Comparison of ENCODE assay signal across 8 mouse cellular contexts in the genomic region with DNA sequence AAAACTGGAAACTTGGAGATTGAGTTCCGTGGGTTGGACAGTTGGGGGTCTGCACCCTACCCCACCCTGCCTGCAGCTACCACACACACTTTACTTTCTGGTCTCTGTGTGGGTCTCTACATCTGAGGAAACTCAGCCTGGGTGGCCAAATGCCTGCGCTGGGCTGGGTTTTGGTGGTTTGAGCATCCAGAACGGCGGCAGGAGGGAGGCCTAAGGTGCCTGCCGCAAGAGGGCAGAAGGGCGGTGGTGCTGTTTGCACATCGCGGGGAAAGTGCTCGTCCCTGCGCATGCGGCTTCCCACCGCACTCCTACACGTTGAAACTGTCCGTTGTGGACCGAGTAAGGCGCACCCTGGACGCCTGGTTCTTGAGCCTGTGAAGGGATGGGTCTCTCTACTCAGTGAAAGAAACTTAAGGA. TPM values are rescaled to one million over a fixed set of nuclear protein-coding genes. Genes with fewer than 3 reads are reported as not detected.
DNase-seq lines count a peak whose midpoint lies in the region; ATAC-seq and TF ChIP-seq lines count a peak whose summit lies in the region.

No protein-coding gene starts in this region.

- DNase-seq in CD4-positive, CD25-positive, alpha-beta regulatory T cell, adult 2 months (ENCODE audit: low read depth, low spot score): peak; percentile 86
- peak; percentile 71 for DNase-seq in heart, postnatal 0 days (ENCODE audit: low spot score)
- peak; percentile 92 to 94 for DNase-seq in kidney, postnatal 4 days
- DNase-seq in liver, embryonic 14.5 days (ENCODE audit: low read depth in 3 of 3, low spot score in 3 of 3): peak; percentile 16 to 26 (median 20)
- peak; percentile 94 for DNase-seq in testis, postnatal 10 days (ENCODE audit: low spot score)

- H3K27ac ChIP-seq in brown adipose tissue, adult 24 weeks (replicated peaks; ENCODE audit: low read depth, low read length): peak overlapping the region; percentile 96
- no peak overlapping the region for H3K27ac ChIP-seq in forebrain, embryonic 13.5 days
- H3K27ac ChIP-seq in heart, postnatal 0 days (ENCODE audit: low read depth): peak overlapping the region; percentile 82
- H3K27ac ChIP-seq in liver, embryonic 14.5 days: no peak overlapping the region
- peak overlapping the region; percentile 58; the same call in 1 of the 2 replicates for H3K27ac ChIP-seq in neural tube, embryonic 15.5 days (replicated peaks)

- peak overlapping the region; percentile 64 for H3K4me2 ChIP-seq in forebrain, embryonic 13.5 days
- H3K4me2 ChIP-seq in heart, postnatal 0 days (ENCODE audit: low read depth, low read length): peak overlapping the region; percentile 81
- H3K4me2 ChIP-seq in liver, embryonic 14.5 days (ENCODE audit: low read depth): peak overlapping the region; percentile 7; the same call in 1 of the 2 replicates
- peak overlapping the region; percentile 84 for H3K4me2 ChIP-seq in neural tube, embryonic 15.5 days

- peak; percentile 61 for ATAC-seq in forebrain, embryonic 13.5 days
- peak; percentile 76 for ATAC-seq in heart, postnatal 0 days (ENCODE audit: insufficient read depth, low read depth)
- ATAC-seq in liver, embryonic 14.5 days (ENCODE audit: insufficient read depth): no peak
- peak; percentile 83 for ATAC-seq in neural tube, embryonic 15.5 days (ENCODE audit: low FRiP score)

- peaks cover 31% of the 10 kb centered on the region for H3K4me1 ChIP-seq in brown adipose tissue, adult 24 weeks (ENCODE audit: control insufficient read depth, insufficient read depth, insufficient read length, low read length)
- H3K4me1 ChIP-seq in forebrain, embryonic 13.5 days: peaks cover 17% of the 10 kb centered on the region
- H3K4me1 ChIP-seq in heart, postnatal 0 days (ENCODE audit: control insufficient read depth, insufficient read depth): peaks cover 18% of the 10 kb centered on the region
- no peaks in the 10 kb centered on the region for H3K4me1 ChIP-seq in liver, embryonic 14.5 days (replicated peaks; ENCODE audit: control insufficient read depth in 2 of 2, insufficient read depth in 2 of 2, low read length in 1 of 2)
- H3K4me1 ChIP-seq in neural tube, embryonic 15.5 days: peaks cover 15% of the 10 kb centered on the region

- H3K4me3 ChIP-seq in brown adipose tissue, adult 24 weeks (ENCODE audit: insufficient read depth, low read depth, low read length): peak overlapping the region; percentile 58
- peak overlapping the region; percentile 42 for H3K4me3 ChIP-seq in forebrain, embryonic 13.5 days
- peak overlapping the region; percentile 45 for H3K4me3 ChIP-seq in heart, postnatal 0 days (ENCODE audit: low read depth, low read length)
- H3K4me3 ChIP-seq in liver, embryonic 14.5 days (ENCODE audit: insufficient read depth in 1 of 2, low read depth in 2 of 2, low read length in 2 of 2): no peak overlapping the region
- peak overlapping the region; percentile 42 for H3K4me3 ChIP-seq in neural tube, embryonic 15.5 days (replicated peaks)

- under 1% methylated on average over 17 of the region's 17 CpGs for WGBS in forebrain, embryonic 13.5 days
- WGBS in heart, postnatal 0 days: under 1% methylated on average over 17 of the region's 17 CpGs
- 2% methylated on average over 17 of the region's 17 CpGs for WGBS in liver, embryonic 14.5 days (ENCODE audit: insufficient replicate concordance)
- WGBS in neural tube, embryonic 15.5 days: under 1% methylated on average over 17 of the region's 17 CpGs

- H3K9ac ChIP-seq in forebrain, embryonic 13.5 days: no peak overlapping the region
- H3K9ac ChIP-seq in heart, postnatal 0 days (replicated peaks; ENCODE audit: low read depth, low read length): peak overlapping the region; percentile 53
- H3K9ac ChIP-seq in liver, embryonic 14.5 days (replicated peaks): no peak overlapping the region
- peak overlapping the region; percentile 43 for H3K9ac ChIP-seq in neural tube, embryonic 15.5 days (replicated peaks)

- H3K9me3 ChIP-seq in forebrain, embryonic 13.5 days (replicated peaks): no peaks in the 10 kb centered on the region
- H3K9me3 ChIP-seq in heart, postnatal 0 days (replicated peaks; ENCODE audit: control insufficient read depth, low read length): peaks cover 4% of the 10 kb centered on the region; the same call in 1 of the 2 replicates
- no peaks in the 10 kb centered on the region for H3K9me3 ChIP-seq in liver, embryonic 14.5 days (ENCODE audit: control insufficient read depth, low read length)
- H3K9me3 ChIP-seq in neural tube, embryonic 15.5 days (replicated peaks): no peaks in the 10 kb centered on the region

- H3K27me3 ChIP-seq in forebrain, embryonic 13.5 days: no peaks in the 10 kb centered on the region
- H3K27me3 ChIP-seq in heart, postnatal 0 days (ENCODE audit: control insufficient read depth, insufficient read depth, low read length): no peaks in the 10 kb centered on the region
- peaks cover 5% of the 10 kb centered on the region; the same call in 1 of the 2 replicates for H3K27me3 ChIP-seq in liver, embryonic 14.5 days (ENCODE audit: control insufficient read depth, insufficient read depth, low read length)
- H3K27me3 ChIP-seq in neural tube, embryonic 15.5 days (replicated peaks): no peaks in the 10 kb centered on the region

- peak; percentile 73 for TF ChIP-seq CTCF in heart, postnatal 0 days (IDR thresholded peaks at IDR 0.05; ENCODE audit: low read depth)
- peak; percentile 81 for TF ChIP-seq CTCF in liver, embryonic 14.5 days (IDR thresholded peaks at IDR 0.05; ENCODE audit: low read depth)

- TF ChIP-seq EP300 in heart, postnatal 0 days (IDR thresholded peaks at IDR 0.05; ENCODE audit: low read depth): no peak
- no peak for TF ChIP-seq EP300 in liver, embryonic 14.5 days (IDR thresholded peaks at IDR 0.05; ENCODE audit: low read depth)

- no peaks in the 10 kb centered on the region for H3K36me3 ChIP-seq in forebrain, embryonic 13.5 days (ENCODE audit: poor library complexity, severe bottlenecking)
- no peaks in the 10 kb centered on the region for H3K36me3 ChIP-seq in heart, postnatal 0 days (replicated peaks; ENCODE audit: control insufficient read depth, insufficient read depth, low read length)
- no peaks in the 10 kb centered on the region for H3K36me3 ChIP-seq in liver, embryonic 14.5 days (replicated peaks; ENCODE audit: control insufficient read depth, insufficient read depth, low read depth)
- H3K36me3 ChIP-seq in neural tube, embryonic 15.5 days: no peaks in the 10 kb centered on the region

RNA-seq across cellular contexts. Expression of gene Grap, which starts 32.8 kb away (rescaled TPM):
- polyA plus RNA-seq in brown adipose tissue, adult 24 weeks (2012; ENCODE audit: insufficient read depth, insufficient read length, missing spikeins): 5.8 and 8.6 TPM in 2 replicates
- 6.9 and 8.2 TPM in 2 replicates for polyA plus RNA-seq in forebrain, embryonic 13.5 days (2015; fragmentation: Nextera tagmentation; extraction: Ambion mirVana)
- 4.3 and 10.1 TPM in 2 replicates for total RNA-seq in heart, postnatal 0 days (2014; rRNA removed; ENCODE audit: low replicate concordance)
- 10.3 and 11.0 TPM in 2 replicates for polyA plus RNA-seq in heart, postnatal 0 days (2015; fragmentation: Nextera tagmentation; extraction: Ambion mirVana)
- 2.1 and 2.2 TPM in 2 replicates for polyA plus RNA-seq in liver, embryonic 14.5 days (2012; rRNA removed)
- 1.6 and 1.9 TPM in 2 replicates for polyA plus RNA-seq in liver, embryonic 14.5 days (2014; fragmentation: Nextera tagmentation; extraction: Ambion mirVana)
- polyA plus RNA-seq in neural tube, embryonic 15.5 days (2015; fragmentation: Nextera tagmentation; extraction: Ambion mirVana): 9.4 and 14.4 TPM in 2 replicates

RNA-seq across cellular contexts. Expression of gene Epn2, which starts 40.8 kb away (rescaled TPM):
- 20.2 and 29.1 TPM in 2 replicates for polyA plus RNA-seq in brown adipose tissue, adult 24 weeks (2012; ENCODE audit: insufficient read depth, insufficient read length, missing spikeins)
- polyA plus RNA-seq in forebrain, embryonic 13.5 days (2015; fragmentation: Nextera tagmentation; extraction: Ambion mirVana): 41.8 and 45.3 TPM in 2 replicates
- 21.3 and 43.9 TPM in 2 replicates for total RNA-seq in heart, postnatal 0 days (2014; rRNA removed; ENCODE audit: low replicate concordance)
- polyA plus RNA-seq in heart, postnatal 0 days (2015; fragmentation: Nextera tagmentation; extraction: Ambion mirVana): 16.3 and 19.3 TPM in 2 replicates
- polyA plus RNA-seq in liver, embryonic 14.5 days (2012; rRNA removed): 1.7 and 1.9 TPM in 2 replicates
- 1.3 and 1.7 TPM in 2 replicates for polyA plus RNA-seq in liver, embryonic 14.5 days (2014; fragmentation: Nextera tagmentation; extraction: Ambion mirVana)
- 55.7 and 60.1 TPM in 2 replicates for polyA plus RNA-seq in neural tube, embryonic 15.5 days (2015; fragmentation: Nextera tagmentation; extraction: Ambion mirVana)

Comparison
In these comparisons a context has a peak if more than half of its experiments do, and no peak if none do; other contexts are left out.
1. DNase-seq: peak in every context shown above with its lines; median percentile 94 in testis, postnatal 10 days; 93 in kidney, postnatal 4 days; 86 in CD4-positive, CD25-positive, alpha-beta regulatory T cell, adult 2 months; 71 in heart, postnatal 0 days; 20 in liver, embryonic 14.5 days.
2. H3K27ac ChIP-seq: peak in brown adipose tissue, adult 24 weeks (single experiment), heart, postnatal 0 days (single experiment) and neural tube, embryonic 15.5 days (single experiment); none in forebrain, embryonic 13.5 days (single experiment) and liver, embryonic 14.5 days (single experiment).
3. H3K4me3 ChIP-seq: peak in brown adipose tissue, adult 24 weeks (single experiment), forebrain, embryonic 13.5 days (single experiment), heart, postnatal 0 days (single experiment) and neural tube, embryonic 15.5 days (single experiment); none in liver, embryonic 14.5 days (0 of 2).
4. H3K4me2 ChIP-seq: peak in every context shown above with its lines; median percentile 84 in neural tube, embryonic 15.5 days; 81 in heart, postnatal 0 days; 64 in forebrain, embryonic 13.5 days; 7 in liver, embryonic 14.5 days.
5. H3K9ac ChIP-seq: peak in heart, postnatal 0 days (single experiment) and neural tube, embryonic 15.5 days (single experiment); none in forebrain, embryonic 13.5 days (single experiment) and liver, embryonic 14.5 days (single experiment).